Mouse (Mus musculus): ENCODE data around the gene Samm50.

Samm50 gene

DNA sequence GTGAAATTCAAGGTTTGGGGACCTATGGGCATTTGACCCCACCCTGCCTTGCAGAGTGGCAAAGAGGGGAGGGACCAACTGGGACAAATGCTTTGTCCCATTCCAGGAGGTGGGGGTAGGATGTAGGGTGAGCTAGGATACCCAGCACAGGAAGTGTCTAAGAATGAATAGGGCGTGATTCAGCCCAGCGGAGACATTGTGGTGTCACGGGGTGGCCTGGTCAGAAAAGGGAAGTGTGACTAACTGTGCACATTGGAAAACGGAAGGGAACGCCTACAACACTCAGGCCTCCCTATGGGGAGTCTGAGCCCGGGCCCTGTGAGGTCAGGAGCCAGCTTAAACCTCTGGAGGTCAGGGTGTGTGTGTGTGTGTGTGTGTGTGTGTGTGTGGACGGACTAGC lies 43.6 kb downstream of the Samm50 start:
- no peak for DNase-seq (ENCODE audit: low spot score in 2 of 2)

- DNase-seq (ENCODE audit: low spot score in 2 of 2): no peak
These were observed 46.5 kb downstream of the Samm50 start for GRCm38 (mm10) chr15:84238552-84238951.

DNA sequence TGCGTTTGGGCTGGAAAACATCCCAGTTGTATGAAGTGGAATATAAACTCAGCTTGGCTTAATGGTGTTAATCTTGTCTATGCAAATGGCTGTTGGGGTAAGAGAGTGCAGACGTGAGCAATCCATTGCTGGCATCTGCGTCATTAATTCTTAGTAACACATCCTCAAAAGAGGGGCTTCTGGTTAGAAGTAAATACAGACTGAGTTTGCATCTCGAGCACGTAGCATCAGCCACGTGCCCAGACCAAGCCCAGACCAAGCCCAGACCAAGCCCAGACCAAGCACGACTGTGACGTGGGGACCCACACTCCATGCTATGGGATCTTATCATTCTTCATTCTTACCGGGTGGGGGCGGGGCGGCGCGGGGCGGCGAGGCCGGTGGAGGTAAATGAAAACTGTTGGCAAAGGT lies 47.0 kb downstream of the Samm50 start:
- no peak for DNase-seq (ENCODE audit: low spot score in 2 of 2)

DNA sequence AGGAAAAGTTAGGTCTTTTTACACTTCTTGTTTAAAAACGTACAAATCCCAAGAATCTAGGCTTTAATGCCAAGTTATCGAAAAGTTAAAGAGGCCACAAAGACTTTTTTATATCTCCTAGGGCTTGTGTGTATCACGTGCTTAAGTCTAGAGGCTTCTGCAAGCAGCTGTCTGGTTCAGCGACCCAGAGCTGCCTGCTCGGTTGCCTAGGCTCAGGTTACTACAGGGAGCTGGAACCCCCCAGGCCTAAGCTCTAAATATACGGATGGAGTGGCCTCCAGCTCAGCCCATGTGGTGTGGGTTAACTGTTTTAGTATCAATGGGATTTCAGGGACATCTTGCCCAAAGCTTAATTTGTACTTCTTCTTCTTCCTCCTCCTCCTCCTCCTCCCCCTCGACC lies 49.5 kb downstream of the Samm50 start:
- DNase-seq (ENCODE audit: low spot score in 2 of 2): no peak

GRCm38 (mm10) chr15:84245104-84245503 lies 53.1 kb downstream of the Samm50 start:
- DNase-seq (ENCODE audit: low spot score in 2 of 2): no peak

DNA sequence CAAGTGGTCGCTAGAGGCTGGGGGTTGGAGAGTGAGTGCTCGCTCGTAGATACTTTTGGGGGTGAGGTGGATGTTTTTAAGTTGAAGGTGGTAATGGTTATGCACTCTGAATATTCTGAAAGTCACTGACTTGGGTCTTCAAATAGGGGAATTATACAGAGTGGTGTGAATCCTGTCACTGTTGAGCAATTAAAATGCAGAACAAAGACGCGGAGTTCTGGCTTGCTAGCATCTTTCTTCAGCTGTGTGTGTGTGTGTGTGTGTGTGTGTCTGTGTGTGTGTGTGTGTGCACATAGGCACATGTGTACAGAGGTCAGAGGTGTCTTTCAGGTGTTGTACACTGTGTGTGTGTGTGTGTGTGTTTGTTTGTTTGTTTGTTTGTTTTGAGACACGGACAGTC lies 54.2 kb downstream of the Samm50 start:
- no peak for DNase-seq (ENCODE audit: low spot score in 2 of 2)

GRCm38 (mm10) chr15:84247309-84247708 lies 55.3 kb downstream of the Samm50 start:
- no peak for DNase-seq (ENCODE audit: low spot score in 2 of 2)

GRCm38 (mm10) chr15:84251227-84251626 lies 59.2 kb downstream of the Samm50 start:
- DNase-seq (ENCODE audit: low spot score in 2 of 2): no peak

GRCm38 (mm10) chr15:84252645-84253044 lies 60.6 kb downstream of the Samm50 start:
- DNase-seq (ENCODE audit: low spot score in 2 of 2): no peak

GRCm38 (mm10) chr15:84253757-84254156 lies 61.7 kb downstream of the Samm50 start:
- no peak for DNase-seq (ENCODE audit: low spot score in 2 of 2)

- DNase-seq (ENCODE audit: low spot score in 2 of 2): no peak
These were observed 62.3 kb downstream of the Samm50 start for GRCm38 (mm10) chr15:84254387-84254786.

DNA sequence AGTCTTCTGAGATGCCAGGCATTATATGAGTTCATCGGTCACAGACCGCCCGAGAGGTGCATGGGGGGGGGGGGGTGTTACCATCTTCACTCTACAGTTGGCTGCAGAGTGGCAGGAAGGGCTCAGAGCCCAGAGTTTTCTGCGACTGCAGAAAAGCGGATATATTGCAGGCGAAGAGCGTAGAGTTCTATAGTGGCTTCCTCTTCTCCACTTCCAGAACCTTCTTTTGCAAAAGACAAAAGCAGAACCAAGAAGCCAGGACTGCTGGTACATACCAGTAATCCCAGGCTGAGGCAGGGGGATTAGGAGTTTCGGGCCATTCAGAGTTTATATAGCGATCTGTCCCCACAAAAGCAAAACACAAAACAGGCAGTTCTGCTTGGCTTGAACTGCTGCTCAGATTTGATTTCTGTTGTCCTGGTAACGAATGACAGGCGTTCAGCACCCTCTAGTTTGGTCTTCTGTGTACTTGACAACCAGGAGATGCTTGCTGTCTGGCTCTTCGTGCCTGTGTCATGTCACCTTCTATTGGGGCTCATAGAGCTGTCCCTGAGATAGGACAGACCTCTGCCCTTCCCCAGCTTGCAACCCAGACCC lies 64.3 kb downstream of the Samm50 start:
- no peak for DNase-seq (ENCODE audit: low spot score in 2 of 2)

- DNase-seq (ENCODE audit: low spot score in 2 of 2): no peak
These were observed 64.8 kb downstream of the Samm50 start for GRCm38 (mm10) chr15:84256864-84257263.

- no peak for DNase-seq (ENCODE audit: low spot score in 2 of 2)
These were observed 66.7 kb downstream of the Samm50 start for GRCm38 (mm10) chr15:84258602-84259355.

GRCm38 (mm10) chr15:84260123-84260822 lies 68.2 kb downstream of the Samm50 start:
- DNase-seq (ENCODE audit: low spot score in 2 of 2): peak; percentile 60 to 73

DNA sequence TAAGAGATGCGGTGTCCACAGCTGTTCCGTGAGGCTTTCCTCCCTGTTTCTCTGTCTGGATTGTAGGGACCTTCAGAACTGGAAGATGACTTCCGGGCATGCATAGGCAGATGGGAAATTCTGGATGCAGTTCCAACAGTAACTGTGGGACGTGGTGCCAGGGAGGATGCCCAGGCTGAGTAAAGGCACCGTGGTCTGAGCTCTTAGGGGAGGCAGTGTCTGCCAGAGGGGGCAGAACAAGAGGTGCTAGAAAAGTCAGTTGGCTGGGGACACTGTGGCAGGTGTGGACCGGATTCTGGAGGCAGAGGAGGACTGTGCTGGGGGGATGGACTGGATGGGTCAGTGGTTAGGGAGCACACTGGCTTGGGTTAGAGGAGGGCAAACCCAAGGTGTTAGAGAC lies 70.6 kb downstream of the Samm50 start:
- DNase-seq (ENCODE audit: low spot score in 2 of 2): no peak

- DNase-seq (ENCODE audit: low spot score in 2 of 2): no peak
These were observed 71.5 kb downstream of the Samm50 start for GRCm38 (mm10) chr15:84263573-84263972.

DNA sequence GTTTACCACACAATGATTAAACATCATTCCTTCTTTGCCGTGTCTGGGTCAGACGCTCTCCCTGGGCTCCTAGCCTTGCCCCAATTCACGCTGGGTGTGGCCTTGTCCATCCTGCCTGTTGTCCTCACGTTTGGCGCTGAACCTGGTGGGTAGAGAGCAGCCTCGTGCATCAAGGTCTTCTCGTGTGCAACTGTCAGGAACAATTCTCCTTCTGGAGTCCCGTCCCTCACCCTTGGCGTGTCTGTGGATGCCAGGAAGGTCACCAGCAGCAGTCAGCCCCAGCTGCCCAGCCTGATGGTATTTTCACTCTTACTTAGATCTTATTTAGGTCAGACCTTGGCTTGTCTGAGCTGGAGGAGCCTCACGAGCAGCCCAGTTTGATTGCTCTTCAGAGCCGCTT lies 73.1 kb downstream of the Samm50 start:
- DNase-seq (ENCODE audit: low spot score in 2 of 2): no peak

DNA sequence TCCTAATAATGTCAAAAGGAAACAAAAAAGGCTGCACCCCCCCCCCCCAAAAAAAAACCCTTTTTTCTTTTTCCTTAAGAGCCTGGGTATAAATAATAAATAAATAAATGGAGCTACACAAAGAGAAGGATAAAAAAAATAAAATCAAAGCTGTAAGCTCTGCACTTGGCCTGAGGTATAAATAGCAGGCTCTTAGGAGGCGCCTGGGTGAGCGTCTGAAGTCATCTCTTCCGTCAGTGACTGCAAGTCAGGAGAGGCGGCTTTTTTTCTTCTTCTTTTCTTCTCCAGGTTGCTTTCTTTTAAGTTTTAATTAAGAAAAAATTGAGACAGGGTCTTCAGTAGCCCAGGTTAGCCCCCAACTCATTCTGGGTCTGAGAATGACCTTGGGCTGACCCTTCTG lies 74.2 kb downstream of the Samm50 start:
- DNase-seq (ENCODE audit: low spot score in 2 of 2): no peak
